Mouse (Mus musculus) cerebellum, adult 11 months (tissue): Measurements from ENCODE around the gene Olfr1382.
"Not testable (repeated sequence)": the region's sequence is repeated elsewhere in the genome, so short reads cannot be mapped to it uniquely, and the experiment has no call there.

Source experiments
- DNase-seq: peaks from one replicate; pipeline ENCODE4 v3.0.0; 2022

The Olfr1382 gene

DNA sequence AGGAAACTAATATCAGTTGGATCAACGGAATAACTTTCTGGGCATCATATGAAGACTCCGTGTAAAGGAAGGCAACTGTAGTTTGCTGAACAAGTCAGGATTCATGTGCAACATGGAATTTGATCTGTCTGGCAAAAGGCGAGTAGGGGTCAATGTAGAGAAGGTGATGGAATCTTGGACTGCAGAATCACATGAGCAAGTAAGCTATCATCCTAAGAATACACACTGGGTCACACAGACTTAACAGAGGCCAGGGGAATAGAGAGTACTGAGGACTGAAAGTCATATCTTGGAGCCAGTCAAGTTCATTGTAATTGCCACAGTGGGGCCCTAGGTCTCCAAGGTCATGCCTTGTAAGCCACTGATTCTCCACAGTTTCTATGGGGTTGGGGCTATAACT is at the start of gene Olfr1382:
Gene Olfr1382, plus strand, starts transcription at position 301 of the 400 bp plus-strand sequence.
- no peak for DNase-seq

DNA sequence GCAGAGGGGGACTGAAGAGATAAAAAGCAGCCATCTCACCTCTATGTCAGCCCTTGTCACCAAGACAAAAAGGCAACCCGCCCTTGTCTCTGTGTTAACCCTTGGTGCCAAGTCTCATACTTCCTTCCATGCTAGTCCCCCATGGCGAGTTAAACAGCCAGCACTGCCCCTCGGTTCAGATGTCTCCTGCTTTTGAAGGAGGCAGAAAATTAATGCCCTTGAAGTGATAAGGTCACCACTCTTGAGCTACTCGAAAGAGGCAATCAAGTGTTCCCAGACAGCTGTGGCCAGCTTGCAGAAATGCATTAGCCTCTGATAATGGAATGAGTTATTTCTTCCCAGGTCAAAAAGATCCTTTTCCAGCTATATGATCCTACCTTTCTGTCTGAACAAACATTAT is 42.1 kb upstream of the Olfr1382 start:
- no peak for DNase-seq

DNA sequence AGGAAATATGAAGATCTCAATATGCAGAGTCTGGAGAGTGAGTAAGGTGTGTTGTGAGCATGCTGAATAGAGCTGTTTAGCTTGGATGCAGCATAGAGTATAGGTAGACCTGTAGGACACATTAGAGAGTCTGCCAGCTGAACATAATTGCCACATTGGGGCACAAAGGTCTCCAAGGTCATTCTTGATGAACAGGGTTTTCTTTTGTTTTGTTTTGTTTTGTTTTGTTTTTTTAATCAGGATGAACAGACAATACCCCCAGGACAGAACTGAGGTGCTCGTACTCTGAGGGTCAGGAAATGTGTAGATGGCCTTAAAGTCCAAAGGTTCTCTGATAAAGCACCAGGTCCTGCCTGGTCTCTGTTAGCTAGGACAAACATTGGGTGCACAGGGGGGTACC is 39.3 kb upstream of the Olfr1382 start, which contains the start of gene Olfr1385:
Gene Olfr1385, plus strand, starts transcription at position 301 of the 400 bp plus-strand sequence.
- DNase-seq, result not testable (repeated sequence)

DNA sequence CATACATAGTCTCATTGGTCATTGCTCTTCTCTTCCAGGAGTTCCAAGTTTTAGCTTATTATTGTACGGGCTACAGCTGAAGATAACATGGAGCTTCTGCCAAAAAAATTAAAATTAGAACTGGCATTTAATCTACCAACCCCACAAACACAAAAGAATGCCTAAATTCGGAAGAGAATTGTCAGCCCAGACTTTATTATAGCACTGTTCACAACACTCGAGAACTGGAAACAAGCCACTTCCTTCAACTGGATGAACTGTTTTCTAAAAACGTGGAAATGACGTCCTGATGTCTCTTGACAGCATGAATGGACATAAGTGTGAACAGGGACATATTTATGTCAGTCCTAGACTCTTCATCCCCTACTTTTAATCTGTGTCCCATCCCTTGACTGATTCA is 10.0 kb upstream of the Olfr1382 start:
- no peak for DNase-seq

DNA sequence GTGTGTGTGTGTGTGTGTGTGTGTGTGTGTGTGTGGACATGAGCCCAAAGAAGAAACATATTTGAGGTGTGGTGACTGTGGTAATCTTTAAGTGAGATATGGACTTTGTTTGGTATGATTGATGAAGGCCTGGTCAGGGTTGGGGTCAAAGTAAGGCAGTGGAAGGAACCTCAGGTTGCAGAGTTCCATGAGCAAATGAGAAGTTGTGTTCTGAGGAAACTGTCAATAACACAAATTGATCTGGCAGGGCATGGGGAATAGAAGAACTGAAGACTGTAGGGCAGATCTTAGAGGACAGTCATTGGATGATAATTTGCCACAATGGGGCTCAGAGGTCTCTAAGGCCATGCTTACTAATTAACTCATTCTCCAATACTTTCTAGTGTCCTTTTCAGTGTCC is 8.7 kb upstream of the Olfr1382 start, which contains the start of gene Olfr1383:
Gene Olfr1383, plus strand, starts transcription at position 301 of the 400 bp plus-strand sequence.
- DNase-seq, result no peak

DNA sequence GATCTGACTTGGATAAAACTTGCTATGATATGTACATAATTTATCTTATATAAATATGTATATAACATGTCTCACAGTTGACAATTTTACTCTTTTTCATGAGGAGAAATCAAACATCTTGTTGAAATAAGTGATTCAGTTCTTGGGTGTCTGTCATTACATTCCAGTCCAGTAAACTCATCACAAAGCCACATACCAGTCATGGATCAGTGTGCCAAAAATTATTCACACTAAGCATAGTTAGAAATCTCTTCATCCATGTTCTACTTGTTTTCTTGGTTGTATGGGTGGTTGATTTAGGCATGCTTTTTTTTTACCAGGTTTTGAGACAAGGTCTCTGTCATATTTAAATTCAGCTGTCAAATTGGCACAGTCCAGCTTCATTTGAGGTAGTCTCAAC is 4.7 kb downstream of the Olfr1382 start:
- no peak for DNase-seq

DNA sequence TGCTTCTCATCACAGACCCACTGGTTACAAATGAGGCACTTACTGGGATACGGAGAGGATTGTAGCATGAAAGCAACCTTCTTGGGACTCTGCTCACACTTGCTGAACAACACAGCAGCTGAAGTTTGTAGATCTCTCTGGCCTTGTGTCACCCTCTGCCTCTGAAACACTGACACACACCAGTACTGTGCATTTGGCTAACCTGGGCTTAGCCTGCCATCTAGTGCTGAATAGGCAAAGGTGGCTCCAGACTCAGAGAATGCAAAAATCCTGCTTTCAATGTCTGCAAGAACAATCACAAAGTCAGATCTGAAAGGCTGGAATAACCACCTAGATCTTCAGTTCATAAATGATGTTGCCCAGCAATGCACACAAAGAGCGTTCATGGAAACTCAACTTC is 8.6 kb downstream of the Olfr1382 start:
- DNase-seq, result not testable (repeated sequence)

DNA sequence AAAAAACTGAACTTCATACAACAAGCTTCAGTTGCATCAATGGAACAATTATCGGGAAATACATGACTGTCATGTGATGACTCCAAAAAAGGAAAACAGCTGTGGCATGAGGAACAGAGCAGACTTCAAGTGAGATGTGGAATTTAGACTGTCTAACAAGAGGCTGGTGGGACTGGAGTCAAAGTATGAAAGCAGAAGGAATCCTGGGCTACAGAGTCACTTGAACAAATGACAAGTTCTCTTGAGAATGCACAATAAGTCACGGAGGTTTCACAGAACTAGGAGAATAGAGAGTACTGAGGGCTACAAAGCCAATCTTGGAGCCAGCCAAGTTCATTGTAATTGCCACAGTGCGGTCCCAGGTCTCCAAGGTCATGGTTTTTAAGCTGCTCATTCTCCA is 15.1 kb downstream of the Olfr1382 start, which contains the start of gene Olfr1381:
Gene Olfr1381, plus strand, starts transcription at position 301 of the 400 bp plus-strand sequence.
- DNase-seq, result not testable (repeated sequence)

DNA sequence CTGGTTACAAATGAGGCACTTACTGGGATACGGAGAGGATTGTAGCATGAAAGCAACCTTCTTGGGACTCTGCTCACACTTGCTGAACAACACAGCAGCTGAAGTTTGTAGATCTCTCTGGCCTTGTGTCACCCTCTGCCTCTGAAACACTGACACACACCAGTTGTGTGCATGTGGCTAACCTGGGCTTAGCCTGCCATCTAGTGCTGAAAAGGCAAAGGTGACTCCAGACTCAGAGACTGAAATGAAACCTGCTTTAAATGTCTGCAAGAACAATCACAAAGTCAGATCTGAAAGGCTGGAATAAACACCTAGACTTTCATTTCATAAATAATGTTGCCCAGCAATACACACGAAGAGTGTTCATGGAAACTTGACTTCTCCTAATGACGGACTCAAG is 26.0 kb downstream of the Olfr1382 start:
- DNase-seq, result not testable (repeated sequence)

DNA sequence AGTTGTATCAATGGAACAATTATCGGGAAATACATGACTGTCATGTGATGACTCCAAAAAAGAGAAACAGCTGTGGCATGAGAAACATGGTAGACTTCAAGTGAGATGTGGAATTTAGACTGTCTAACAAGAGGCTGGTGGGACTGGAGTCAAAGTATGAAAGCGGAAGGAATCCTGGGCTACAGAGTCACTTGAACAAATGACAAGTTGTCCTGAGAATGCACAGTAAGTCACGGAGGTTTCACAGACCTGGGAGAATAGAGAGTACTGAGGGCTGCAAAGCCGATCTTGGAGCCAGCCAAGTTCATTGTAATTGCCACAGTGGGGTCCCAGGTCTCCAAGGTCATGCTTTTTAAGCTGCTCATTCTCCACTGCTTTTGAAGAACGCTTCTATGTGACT is 28.5 kb downstream of the Olfr1382 start, which contains the start of gene Olfr1380:
Gene Olfr1380, plus strand, starts transcription at position 301 of the 400 bp plus-strand sequence.
- DNase-seq, result not testable (repeated sequence)

DNA sequence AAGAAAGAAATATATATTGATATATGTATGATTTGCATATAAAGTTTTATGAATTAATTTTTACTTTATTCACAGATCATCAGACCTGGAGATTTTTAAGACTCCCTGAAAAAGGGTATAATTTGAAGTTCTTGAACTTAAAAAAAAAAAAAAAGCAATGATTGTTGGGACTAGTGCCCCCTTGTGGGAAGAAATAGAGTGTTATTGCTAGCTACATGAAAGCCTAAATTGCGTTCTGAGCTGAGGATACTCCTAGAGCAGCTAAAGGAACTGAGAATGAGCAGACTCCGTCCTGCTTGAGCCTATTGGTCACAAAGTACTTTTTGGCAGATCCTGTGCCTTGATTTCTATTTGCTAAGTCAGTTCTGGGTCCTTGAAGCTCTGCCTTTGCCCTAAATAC is 47.0 kb downstream of the Olfr1382 start:
- not testable (repeated sequence) for DNase-seq

DNA sequence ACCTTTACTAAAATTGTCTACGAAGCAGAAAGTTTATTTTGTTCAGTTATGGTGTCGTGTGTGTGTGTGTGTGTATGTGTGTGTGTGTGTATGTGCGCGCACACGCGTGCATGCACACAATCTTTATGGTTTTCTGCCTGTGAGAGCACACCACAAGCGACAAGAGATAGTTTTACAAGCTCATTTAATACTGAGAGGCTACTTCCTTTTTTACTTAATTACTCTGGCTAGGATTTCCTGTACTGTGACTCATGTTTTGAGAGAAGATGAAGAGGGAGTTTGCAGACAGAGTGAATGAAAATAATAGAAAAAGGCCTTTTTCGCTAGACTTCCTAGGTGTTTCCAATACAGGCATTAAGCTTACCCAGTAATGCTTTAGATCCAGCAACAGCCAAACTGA is 52.4 kb downstream of the Olfr1382 start:
- DNase-seq, result not testable (repeated sequence)
